In genomic region chr11:20372616-20373211, GRCm38 (mm10) we compare ENCODE assay signal across 12 mouse cellular contexts. TPM values are rescaled to one million over a fixed set of nuclear protein-coding genes. Genes with fewer than 3 reads are reported as not detected.
DNase-seq lines count a peak whose midpoint lies in the region; ATAC-seq lines count a peak whose summit lies in the region.
"Had no signal": no experiment of that assay in that cellular context is flagged by ENCODE, and none has a peak within 500 bp of the region (broad histone marks: within the 10 kb centered on the region; RNA-seq: fewer than 3 reads in every experiment).

No protein-coding gene starts in this region.

- H3K9me3 ChIP-seq in midbrain, embryonic 16.5 days (replicated peaks; ENCODE audit: control insufficient read depth, low read length, poor library complexity, severe bottlenecking) = no peaks in the 10 kb centered on the region
- H3K9me3 ChIP-seq: embryonic facial prominence, embryonic 15.5 days; lung, embryonic 15.5 days had no signal

- no peak overlapping the region for H3K9ac ChIP-seq in midbrain, embryonic 16.5 days (ENCODE audit: low read depth, low read length)
- H3K9ac ChIP-seq: embryonic facial prominence, embryonic 15.5 days; lung, embryonic 15.5 days had no signal

- no peak for DNase-seq in frontal cortex, postnatal 25 days (ENCODE audit: low spot score in 2 of 2)
- DNase-seq in lung, postnatal 4 days = peak; percentile 7 to 27
- DNase-seq in lung, postnatal 25 days (ENCODE audit: low spot score) = no peak
- peak; percentile 28 to 41 for DNase-seq in cerebellum, postnatal 36 days
- peak; percentile 5 to 14 for DNase-seq in natural killer cell, adult 2 months (ENCODE audit: low spot score in 2 of 2)
- DNase-seq in spleen, postnatal 4 days (ENCODE audit: low spot score in 2 of 2) = no peak
- DNase-seq: gastrocnemius, adult 2 months had no signal

- H3K4me3 ChIP-seq in midbrain, embryonic 16.5 days (ENCODE audit: low read depth, low read length) = no peak overlapping the region
- H3K4me3 ChIP-seq: embryonic facial prominence, embryonic 15.5 days; gastrocnemius, adult 2 months; lung, embryonic 15.5 days had no signal

- no peaks in the 10 kb centered on the region for H3K36me3 ChIP-seq in midbrain, embryonic 16.5 days (ENCODE audit: control insufficient read depth, insufficient read depth, low read length)
- H3K36me3 ChIP-seq: embryonic facial prominence, embryonic 15.5 days; lung, embryonic 15.5 days had no signal

- no peak overlapping the region for H3K27ac ChIP-seq in midbrain, embryonic 16.5 days (ENCODE audit: low read length)
- H3K27ac ChIP-seq: embryonic facial prominence, embryonic 15.5 days; gastrocnemius, adult 2 months; lung, embryonic 15.5 days had no signal

- peak; percentile 93 for ATAC-seq in frontal cortex, adult (ENCODE audit: low TSS enrichment)
- no peak for ATAC-seq in midbrain, embryonic 16.5 days
- ATAC-seq: Patski had no signal

- WGBS in midbrain, embryonic 16.5 days = 82% methylated on average over 8 of the region's 8 CpGs

- H3K4me2 ChIP-seq in midbrain, embryonic 16.5 days (ENCODE audit: low read length) = no peak overlapping the region
- H3K4me2 ChIP-seq: embryonic facial prominence, embryonic 15.5 days; lung, embryonic 15.5 days had no signal

- H3K4me1 ChIP-seq in midbrain, embryonic 16.5 days (ENCODE audit: control insufficient read depth, insufficient read depth, low read length) = no peaks in the 10 kb centered on the region
- H3K4me1 ChIP-seq: embryonic facial prominence, embryonic 15.5 days; lung, embryonic 15.5 days had no signal

- H3K27me3 ChIP-seq in midbrain, embryonic 16.5 days (ENCODE audit: control insufficient read depth, insufficient read depth, low read depth, low read length) = no peaks in the 10 kb centered on the region
- H3K27me3 ChIP-seq: embryonic facial prominence, embryonic 15.5 days; lung, embryonic 15.5 days; Patski had no signal

RNA-seq across cellular contexts. Expression of gene Slc1a4, which starts 40.2 kb away (rescaled TPM):
- 65.0 and 75.6 TPM in 2 replicates for polyA plus RNA-seq in midbrain, embryonic 16.5 days (2015; fragmentation: Nextera tagmentation; extraction: Ambion mirVana)

Comparison
In these comparisons a context has a peak if more than half of its experiments do, and no peak if none do; other contexts are left out.
1. DNase-seq: peak in lung, postnatal 4 days (2 of 2), cerebellum, postnatal 36 days (2 of 2) and natural killer cell, adult 2 months (2 of 2); none in frontal cortex, postnatal 25 days (0 of 2), lung, postnatal 25 days (single experiment) and spleen, postnatal 4 days (0 of 2).